Mouse (Mus musculus) hindbrain, embryonic 10.5 days (tissue): ENCODE data around the gene Gm1110. TPM values are rescaled to one million over a fixed set of nuclear protein-coding genes. Genes with fewer than 3 reads are reported as not detected.
"Not testable (repeated sequence)": the region's sequence is repeated elsewhere in the genome, so short reads cannot be mapped to it uniquely, and the experiment has no call there.

ENCODE experiments used
- DNase-seq: peaks from one replicate; pipeline ENCODE4 v3.0.0-alpha.2; 2017; ENCODE audit warnings: low spot score
- H3K27ac ChIP-seq: fragments of 300-500 bp; sonication (generic); 2 replicates; pipeline ENCODE4 v1.5.1; 2016; ENCODE audit warnings: mild to moderate bottlenecking, moderate library complexity
- H3K27me3 ChIP-seq: fragments of 300-500 bp; sonication (generic); 2 replicates; pipeline ENCODE4 v1.6.1; 2016; ENCODE audit warnings: mild to moderate bottlenecking; ENCODE audit not compliant: poor library complexity, insufficient read depth, severe bottlenecking
- H3K36me3 ChIP-seq: fragments of 300-500 bp; sonication (generic); 2 replicates; pipeline ENCODE4 v1.6.1; 2016; ENCODE audit warnings: mild to moderate bottlenecking, moderate library complexity
- H3K4me1 ChIP-seq: fragments of 300-500 bp; sonication (generic); replicated peaks from 2 replicates; pipeline ENCODE4 v1.6.1; 2016; ENCODE audit warnings: mild to moderate bottlenecking
- H3K4me3 ChIP-seq: fragments of 300-500 bp; sonication (generic); 2 replicates; pipeline ENCODE4 v1.5.1; 2016; ENCODE audit warnings: mild to moderate bottlenecking, moderate library complexity
- H3K9me3 ChIP-seq: fragments of 300-500 bp; sonication (generic); 2 replicates; pipeline ENCODE4 v1.6.1; 2016; ENCODE audit warnings: mild to moderate bottlenecking, moderate library complexity
- WGBS: fragments of 180-500 bp; shearing (Covaris S2); methylation state at CpG from one replicate; pipeline ENCODE4 v1.1.7; 2016; 5-methylcytosine and 5-hydroxymethylcytosine counted together
- polyA plus RNA-seq: library from polyadenylated mRNA; unstranded; fragments of >200 nt; fragmentation: Nextera tagmentation; extraction: Ambion mirVana; gene quantifications from 2 replicates; pipeline ENCODE4 v1.2.1, GENCODE M21; 2016

Gm1110 gene
- polyA plus RNA-seq, result 0.12 TPM in 1 of 2 replicates, not detected in the other

DNA sequence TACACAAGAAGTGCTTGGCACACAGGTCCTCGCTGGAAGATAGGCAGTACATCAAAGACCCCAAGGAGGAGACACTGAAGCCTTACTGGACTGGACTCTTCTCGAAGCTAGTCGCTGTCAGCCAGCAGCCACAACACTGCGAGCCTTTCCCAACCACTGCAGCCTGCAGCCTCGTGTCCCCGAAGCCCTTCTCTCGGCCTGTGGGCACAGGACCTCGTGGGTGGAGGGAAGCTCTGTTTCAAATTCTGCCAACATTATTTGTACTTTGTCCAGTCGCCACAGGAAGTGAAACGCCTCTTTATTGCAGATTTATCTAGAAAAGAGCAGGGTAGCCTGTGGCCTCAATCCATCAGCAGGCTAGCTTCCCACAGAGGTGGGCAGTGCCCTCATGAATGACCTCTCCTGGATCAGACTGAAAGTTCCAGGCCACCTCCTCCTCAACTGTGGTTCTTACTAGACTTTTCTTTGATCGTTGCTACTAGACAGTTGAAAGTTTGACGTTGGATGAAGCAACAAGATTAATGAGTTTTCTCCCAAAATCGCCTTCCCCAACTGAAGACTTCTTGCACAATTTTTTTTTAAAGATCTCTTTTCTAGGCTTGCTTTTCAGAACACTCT is at the start of gene Gm1110:
TSS of gene Gm1110 (minus strand) at position 203 of the 618 bp plus-strand sequence.
- DNase-seq, result no peak
- H3K27ac ChIP-seq, result no peak within 1 kb of the TSS
- H3K4me3 ChIP-seq, result no peak within 1 kb of the TSS
- no peaks in the 10 kb centered on the region for H3K27me3 ChIP-seq
- WGBS, result 81% methylated on average over 13 of the region's 13 CpGs
- H3K9me3 ChIP-seq, result no peaks in the 10 kb centered on the region
- no peaks in the 10 kb centered on the region for H3K36me3 ChIP-seq
- H3K4me1 ChIP-seq, result no peaks in the 10 kb centered on the region; the same call in 1 of the 2 replicates

GRCm38 (mm10) chr9:26947790-26948189 is 24.9 kb upstream of the Gm1110 start:
- H3K27ac ChIP-seq, result no peak overlapping the region

GRCm38 (mm10) chr9:26924146-26924545 is 1.2 kb upstream of the Gm1110 start:
- Histone ChIP-seq H3K4me1 (no peaks in the 10 kb centered on the region; the same call in 1 of the 2 replicates), H3K27me3 (no peaks in the 10 kb centered on the region), H3K36me3 (no peaks in the 10 kb centered on the region), H3K27ac (no peak overlapping the region), H3K9me3 (no peaks in the 10 kb centered on the region), H3K4me3 (no peak overlapping the region)
- DNase-seq, result no peak
- WGBS, result 90% methylated on average over 3 of the region's 3 CpGs

More at GRCm38 (mm10) chr9:26947790-26948189, 24.9 kb upstream of the Gm1110 start:
- H3K4me1 ChIP-seq, result no peaks in the 10 kb centered on the region
- H3K4me3 ChIP-seq, result no peak overlapping the region
- H3K27me3 ChIP-seq, result no peaks in the 10 kb centered on the region
- peaks cover 18% of the 10 kb centered on the region for H3K9me3 ChIP-seq
- no peaks in the 10 kb centered on the region for H3K36me3 ChIP-seq
- no peak for DNase-seq
- WGBS, result 73% methylated on average over 2 of the region's 2 CpGs

- Histone ChIP-seq H3K27ac (no peak overlapping the region), H3K9me3 (no peaks in the 10 kb centered on the region), H3K36me3 (no peaks in the 10 kb centered on the region), H3K27me3 (no peaks in the 10 kb centered on the region), H3K4me3 (no peak overlapping the region), H3K4me1 (no peaks in the 10 kb centered on the region; the same call in 1 of the 2 replicates)
- DNase-seq, result no peak
- WGBS, result 86% methylated on average over 2 of the region's 2 CpGs
These were observed 3.1 kb downstream of the Gm1110 start for GRCm38 (mm10) chr9:26919778-26920177.

DNA sequence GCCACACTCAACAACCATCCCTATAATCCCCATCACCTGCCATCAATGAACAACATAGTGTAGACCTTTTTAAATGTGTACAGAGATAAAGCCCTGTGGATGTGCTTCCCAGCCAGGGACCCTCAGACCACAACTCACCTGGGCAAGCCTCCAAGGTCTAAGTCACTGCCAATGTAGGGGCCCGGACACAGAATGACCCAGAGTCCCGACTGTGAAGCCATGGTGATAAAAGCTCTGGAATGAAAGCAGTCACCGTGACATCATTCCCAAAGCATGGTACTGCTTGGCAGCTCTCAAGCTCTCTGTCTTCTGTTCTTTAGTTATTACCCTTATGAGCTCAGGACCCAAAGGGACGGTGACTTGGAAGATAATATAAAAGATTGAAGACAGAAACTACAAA is 9.8 kb downstream of the Gm1110 start:
- H3K9me3 ChIP-seq, result no peaks in the 10 kb centered on the region
- H3K27me3 ChIP-seq, result no peaks in the 10 kb centered on the region
- no peaks in the 10 kb centered on the region for H3K36me3 ChIP-seq
- H3K27ac ChIP-seq, result no peak overlapping the region
- 83% methylated on average over 4 of the region's 4 CpGs for WGBS
- DNase-seq, result no peak
- H3K4me1 ChIP-seq, result no peaks in the 10 kb centered on the region
- H3K4me3 ChIP-seq, result no peak overlapping the region

GRCm38 (mm10) chr9:26911251-26911650 is 11.7 kb downstream of the Gm1110 start:
- 80% methylated on average over 1 of the region's 1 CpGs for WGBS
- no peak overlapping the region for H3K27ac ChIP-seq

DNA sequence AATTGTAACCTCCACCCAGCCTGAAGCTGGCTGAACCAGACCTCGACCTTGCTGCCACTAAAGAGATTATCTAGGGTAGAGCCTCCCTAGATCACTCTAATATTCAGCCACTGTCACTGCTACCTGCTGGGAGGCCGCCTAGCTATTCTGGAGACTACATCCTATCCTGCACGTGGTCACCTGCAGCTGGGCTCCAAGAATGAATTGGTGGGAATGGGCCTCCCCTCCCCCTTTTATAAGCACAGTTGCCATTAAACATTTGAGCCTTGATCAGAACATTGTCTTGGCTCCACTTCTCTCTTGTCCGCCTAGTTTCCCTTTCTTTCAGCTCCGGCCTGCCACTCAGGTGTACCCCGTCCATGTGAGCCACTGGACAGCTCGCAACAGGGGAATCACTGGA is 53.1 kb downstream of the Gm1110 start:
- H3K4me1 ChIP-seq, DNase-seq, H3K36me3 ChIP-seq, H3K9me3 ChIP-seq, H3K27me3 ChIP-seq, H3K4me3 ChIP-seq, H3K27ac ChIP-seq: not testable (repeated sequence)
- 82% methylated on average over 7 of the region's 7 CpGs for WGBS

More at GRCm38 (mm10) chr9:26911251-26911650, 11.7 kb downstream of the Gm1110 start:
- Histone ChIP-seq H3K27me3 (no peaks in the 10 kb centered on the region), H3K36me3 (no peaks in the 10 kb centered on the region), H3K4me1 (no peaks in the 10 kb centered on the region), H3K9me3 (no peaks in the 10 kb centered on the region), H3K4me3 (no peak overlapping the region)
- DNase-seq, result no peak

GRCm38 (mm10) chr9:26860751-26861150 is 62.2 kb downstream of the Gm1110 start, which contains the start of gene Glb1l3:
Gene Glb1l3, minus strand, starts transcription at chr9:26860890.
- WGBS, result 82% methylated on average over 5 of the region's 5 CpGs
- no peaks in the 10 kb centered on the region for H3K36me3 ChIP-seq
- DNase-seq, result no peak

GRCm38 (mm10) chr9:26831089-26831488 is 91.8 kb downstream of the Gm1110 start:
- Histone ChIP-seq H3K27me3 (no peaks in the 10 kb centered on the region), H3K27ac (no peak overlapping the region), H3K9me3 (no peaks in the 10 kb centered on the region), H3K36me3 (no peaks in the 10 kb centered on the region), H3K4me1 (no peaks in the 10 kb centered on the region), H3K4me3 (no peak overlapping the region)
- 84% methylated on average over 3 of the region's 3 CpGs for WGBS
- no peak for DNase-seq

More at GRCm38 (mm10) chr9:26860751-26861150, 62.2 kb downstream of the Gm1110 start, which contains the start of gene Glb1l3:
- no peaks in the 10 kb centered on the region for H3K27me3 ChIP-seq
- H3K9me3 ChIP-seq, result no peaks in the 10 kb centered on the region
- no peak within 1 kb of the TSS for H3K4me3 ChIP-seq
- H3K27ac ChIP-seq, result no peak within 1 kb of the TSS
- no peaks in the 10 kb centered on the region for H3K4me1 ChIP-seq

Other genes with a start within 250 kb of the Gm1110 start
- 2.1 and 6.8 TPM in 2 replicates for gene B3gat1, start 189.4 kb downstream of the Gm1110 start, polyA plus RNA-seq
- 4.2 and 5.9 TPM in 2 replicates for gene Glb1l2, start 116.6 kb downstream of the Gm1110 start, polyA plus RNA-seq
- gene Glb1l3, start 62.2 kb downstream of the Gm1110 start, polyA plus RNA-seq, result not detected in 2 replicates
- 38.6 and 42.3 TPM in 2 replicates for gene Acad8, start 76.5 kb upstream of the Gm1110 start, polyA plus RNA-seq
- gene Thyn1, start 76.6 kb upstream of the Gm1110 start, polyA plus RNA-seq, result 167 and 171 TPM in 2 replicates
- gene Vps26b, start 107.0 kb upstream of the Gm1110 start, polyA plus RNA-seq, result 39.5 and 44.4 TPM in 2 replicates
- gene Ncapd3, start 107.1 kb upstream of the Gm1110 start, polyA plus RNA-seq, result 28.8 and 36.5 TPM in 2 replicates
- gene Jam3, start 232.3 kb upstream of the Gm1110 start, polyA plus RNA-seq, result 133 TPM in 2 replicates